Mouse (Mus musculus) telencephalon, adult 2 months (tissue): Measurements from ENCODE around the gene Gpr84.
A peak's percentile ranks its signal among the peaks of the same experiment; 100 is the strongest.

Source experiments
- DNase-seq: peaks from one replicate; pipeline ENCODE4 v3.0.0-alpha.2; 2011; ENCODE audit warnings: low read depth, low spot score

The Gpr84 gene

GRCm38 (mm10) chr15:103310365-103310910, at the start of gene Gpr84:
Gene Gpr84, minus strand, starts transcription at chr15:103310612.
- DNase-seq: no peak

- DNase-seq: no peak
Measured at GRCm38 (mm10) chr15:103359869-103360602, 49.6 kb upstream of the Gpr84 start.

GRCm38 (mm10) chr15:103359122-103359510, 48.7 kb upstream of the Gpr84 start:
- no peak for DNase-seq

GRCm38 (mm10) chr15:103358278-103359121, 48.1 kb upstream of the Gpr84 start:
- no peak for DNase-seq

GRCm38 (mm10) chr15:103357817-103358216, 47.4 kb upstream of the Gpr84 start:
- DNase-seq: no peak

GRCm38 (mm10) chr15:103356130-103356529, 45.7 kb upstream of the Gpr84 start:
- no peak for DNase-seq

- no peak for DNase-seq
Measured at GRCm38 (mm10) chr15:103355420-103355819, 45.0 kb upstream of the Gpr84 start.

- DNase-seq: no peak
Measured at GRCm38 (mm10) chr15:103354690-103355089, 44.3 kb upstream of the Gpr84 start.

DNA sequence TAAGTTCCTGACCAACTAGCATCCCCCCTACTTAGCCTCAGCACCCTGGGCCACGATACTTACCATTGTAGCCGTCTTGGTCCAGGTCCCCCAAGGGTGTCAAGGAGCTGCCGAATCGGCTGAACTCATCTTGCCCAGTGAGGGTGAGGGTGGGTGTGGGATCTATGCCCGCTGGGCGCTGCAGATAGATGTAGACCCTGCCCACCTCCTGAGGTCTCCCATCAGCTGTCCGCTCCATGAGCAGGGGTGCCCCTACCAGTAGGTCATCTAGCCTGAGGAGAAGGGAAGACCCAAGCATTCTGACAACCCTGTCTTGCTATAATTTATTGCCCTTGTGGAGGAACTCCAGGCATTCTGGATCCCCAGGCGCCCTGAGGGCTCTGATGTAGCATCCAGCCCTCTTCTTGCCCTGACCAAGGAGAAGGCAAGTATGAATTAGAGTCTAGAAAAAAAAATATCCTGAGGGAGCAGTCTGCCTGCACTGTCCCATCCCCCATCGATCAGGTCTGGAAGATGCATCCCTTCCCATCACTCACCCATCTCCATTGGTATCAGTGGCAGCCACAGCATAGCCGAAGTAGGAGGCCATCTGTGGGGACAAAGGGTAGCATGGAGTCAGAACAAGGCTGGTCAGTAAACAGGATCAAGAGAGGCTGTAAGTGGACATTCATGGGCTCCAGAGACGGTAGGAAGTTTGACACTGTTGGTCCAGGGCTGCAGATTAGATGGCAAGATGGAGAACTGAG, 43.3 kb upstream of the Gpr84 start:
- DNase-seq: no peak

- DNase-seq: no peak
Measured at GRCm38 (mm10) chr15:103352856-103353255, 42.4 kb upstream of the Gpr84 start.

- DNase-seq: peak; percentile 51
Measured at GRCm38 (mm10) chr15:103347275-103347684, 36.9 kb upstream of the Gpr84 start.

DNA sequence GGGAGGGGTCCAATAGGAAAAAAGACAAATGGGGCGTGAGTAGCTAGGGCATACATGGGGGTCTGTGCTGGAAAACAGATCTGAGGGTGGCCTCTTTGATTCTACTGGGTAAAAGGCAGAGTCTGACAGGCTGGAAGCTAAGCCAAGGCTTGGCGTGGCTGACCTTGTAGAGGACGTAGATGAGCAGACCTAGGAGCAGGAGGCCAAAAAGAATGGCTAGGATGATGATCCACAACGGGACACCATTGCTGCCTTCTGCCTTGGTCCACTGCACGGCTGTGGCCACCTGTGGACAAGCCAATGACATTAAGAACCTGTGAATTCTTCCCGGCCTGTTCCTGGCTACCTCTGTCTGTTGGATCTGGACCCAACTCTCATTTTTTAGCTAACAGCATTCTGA, 35.4 kb upstream of the Gpr84 start:
- no peak for DNase-seq

- no peak for DNase-seq
Measured at GRCm38 (mm10) chr15:103343556-103343955, 33.1 kb upstream of the Gpr84 start.

GRCm38 (mm10) chr15:103343008-103343407, 32.6 kb upstream of the Gpr84 start:
- no peak for DNase-seq

DNA sequence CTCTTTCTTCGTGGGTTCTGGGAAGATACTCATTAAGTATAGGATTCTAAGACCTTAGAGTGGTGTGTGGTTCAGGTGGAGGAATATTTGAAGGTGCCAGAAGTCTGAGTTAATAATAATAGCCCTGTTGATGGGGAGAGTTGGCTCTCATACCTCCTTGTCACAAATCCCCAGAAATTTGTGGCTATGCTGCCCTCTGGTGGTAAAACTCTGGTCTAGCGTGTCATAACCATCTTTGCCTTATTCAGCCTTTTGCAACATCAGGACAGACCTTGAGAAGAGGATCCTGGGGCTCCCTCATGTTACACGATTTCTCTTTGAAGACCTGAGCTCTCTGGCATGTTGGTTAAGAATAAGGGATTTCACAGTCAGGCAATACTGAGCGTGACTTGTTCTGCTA, 32.0 kb upstream of the Gpr84 start:
- peak; percentile 83 for DNase-seq

DNA sequence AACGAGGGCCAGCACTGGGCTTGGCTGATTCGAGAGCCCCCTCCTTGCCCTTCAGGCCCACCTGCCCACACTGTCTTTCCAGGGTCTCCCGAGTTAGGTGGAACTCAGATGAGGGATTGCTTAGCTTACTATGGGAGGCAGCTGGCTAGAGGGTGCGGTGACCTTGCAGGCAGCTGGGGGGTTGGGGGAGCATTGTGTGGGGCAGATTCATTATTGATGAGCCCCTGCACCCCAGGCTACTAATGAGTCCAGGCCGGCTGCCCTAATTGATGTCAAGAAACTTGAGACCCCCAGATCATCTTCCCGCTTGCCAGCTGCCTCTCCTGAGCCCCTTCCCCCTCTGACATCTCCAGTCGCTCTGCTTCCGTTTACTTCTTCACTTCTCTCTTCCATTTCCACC, 31.1 kb upstream of the Gpr84 start:
- DNase-seq: no peak

GRCm38 (mm10) chr15:103340786-103341185, 30.4 kb upstream of the Gpr84 start:
- peak; percentile 41 for DNase-seq

- peak; percentile 71 for DNase-seq
Measured at GRCm38 (mm10) chr15:103339961-103340337, 29.5 kb upstream of the Gpr84 start, which contains the start of gene Zfp385a. Gene Zfp385a, minus strand, starts transcription at chr15:103340093.

DNA sequence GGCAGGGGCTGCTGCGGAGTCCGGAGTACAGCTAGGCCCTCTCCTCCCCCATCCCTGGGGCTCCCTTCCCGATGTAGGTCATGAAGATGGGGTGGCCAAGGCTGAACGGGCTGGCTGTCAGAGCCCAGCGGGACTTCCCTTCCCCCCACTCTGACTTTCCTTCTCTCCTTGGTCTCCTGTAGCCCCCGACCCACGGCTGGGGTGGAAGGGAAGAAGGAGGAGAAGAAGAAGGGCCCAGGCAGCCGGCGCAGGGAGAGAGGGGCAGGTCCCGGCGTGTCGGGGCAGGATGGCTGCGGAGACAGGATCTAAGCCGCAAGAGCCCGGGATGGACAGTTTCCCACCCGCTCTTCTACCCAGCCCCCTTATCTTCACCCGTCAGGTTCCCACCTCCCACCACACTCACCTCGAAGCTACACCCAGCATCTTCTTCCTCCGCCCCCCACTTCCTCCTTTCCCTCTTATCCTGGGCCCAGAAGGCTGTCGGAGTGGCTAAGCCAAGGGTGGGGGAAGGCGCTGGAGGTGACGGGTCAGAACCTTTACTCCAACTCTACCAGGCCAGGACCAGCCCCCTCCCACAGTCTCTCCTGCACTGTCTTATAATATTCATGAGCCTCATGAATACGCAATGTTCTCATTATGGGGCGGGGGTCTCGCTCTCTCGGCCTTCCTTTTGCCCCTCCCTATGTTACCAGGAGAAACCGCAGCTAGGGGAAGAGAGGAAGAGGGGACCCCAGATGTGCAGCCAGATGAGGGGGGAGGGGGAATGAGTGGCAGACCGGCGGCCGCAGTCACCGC, 29.0 kb upstream of the Gpr84 start:
- DNase-seq: no peak

DNA sequence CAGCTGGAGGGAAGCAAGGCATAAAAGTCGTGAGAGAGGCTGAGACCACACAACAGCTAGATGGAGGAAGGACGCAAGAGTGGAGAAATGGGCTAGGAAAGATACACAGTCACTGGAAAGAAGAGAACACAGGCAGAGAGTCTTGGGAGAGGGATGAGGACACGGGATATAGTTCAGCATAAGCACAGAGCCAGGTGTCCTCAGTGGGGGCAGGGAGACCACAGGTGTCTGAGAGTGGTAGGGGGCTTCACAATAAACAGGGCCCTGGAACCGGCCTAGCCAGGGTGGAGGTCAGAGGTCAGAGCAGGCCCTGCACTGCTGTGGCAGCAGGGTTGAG, 28.4 kb upstream of the Gpr84 start:
- DNase-seq: no peak

DNA sequence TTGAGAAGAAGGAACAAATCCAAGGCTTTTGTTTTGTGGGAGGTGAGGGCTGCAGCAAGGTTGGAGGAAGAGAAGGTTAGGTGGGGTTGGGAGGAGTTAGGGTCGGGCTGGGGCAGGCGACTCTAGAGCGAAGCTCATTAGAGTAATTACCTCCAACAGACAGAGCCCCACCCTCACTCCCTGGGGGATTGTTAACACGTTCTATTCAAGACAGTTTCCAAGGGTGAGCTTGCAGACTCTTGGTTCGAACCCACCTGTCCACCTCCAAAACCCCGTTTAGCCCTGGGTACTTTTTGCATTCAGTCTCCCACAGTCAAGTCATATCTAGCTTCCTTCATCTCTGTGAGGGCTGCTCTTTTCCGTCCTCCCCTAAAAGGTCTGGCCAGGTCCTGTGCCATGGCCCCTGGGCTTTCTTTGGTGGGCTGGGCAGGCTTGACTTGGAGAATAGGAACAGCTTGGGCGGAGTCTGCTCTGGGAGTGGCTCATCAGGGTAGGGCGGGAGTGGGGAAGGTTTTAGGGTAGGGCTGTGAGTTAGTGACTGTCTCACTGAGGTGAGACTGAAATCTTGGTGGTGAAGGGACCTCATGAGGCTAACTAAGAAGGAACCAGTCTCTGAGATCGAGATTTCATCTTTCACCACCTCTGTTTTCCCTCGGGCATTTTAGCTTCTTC, 26.7 kb upstream of the Gpr84 start:
- no peak for DNase-seq
